Mouse (Mus musculus) C2C12 (cell line): ENCODE measurements around the gene Vmn2r9.

Experiments
- CTCF ChIP-seq: IDR thresholded peaks from one replicate; pipeline ENCODE4 v1.5.1; 2011; ENCODE audit not compliant: control insufficient read depth, insufficient read depth, insufficient read length
- MYOD1 ChIP-seq: IDR thresholded peaks from one replicate; pipeline ENCODE4 v1.6.1; 2011; ENCODE audit warnings: low read depth; ENCODE audit not compliant: control insufficient read depth, insufficient read length
- USF1 ChIP-seq: IDR thresholded peaks from one replicate; pipeline ENCODE4 v1.6.1; 2011; ENCODE audit warnings: low read depth, mild to moderate bottlenecking, control low read depth, moderate library complexity

- TF ChIP-seq CTCF (no peak), USF1 (no peak), MYOD1 (no peak)
These were observed 48.8 kb downstream of the Vmn2r9 start for GRCm38 (mm10) chr5:108803646-108804045.
